Mouse (Mus musculus) layer of hippocampus, adult 11-12 months (tissue): ENCODE results near the gene Baz2b.
A peak's percentile ranks its signal among the peaks of the same experiment; 100 is the strongest.

Experiments
- DNase-seq: peaks from one replicate; pipeline ENCODE4 v3.0.0; 2022; ENCODE audit warnings: low spot score

Baz2b gene

DNA sequence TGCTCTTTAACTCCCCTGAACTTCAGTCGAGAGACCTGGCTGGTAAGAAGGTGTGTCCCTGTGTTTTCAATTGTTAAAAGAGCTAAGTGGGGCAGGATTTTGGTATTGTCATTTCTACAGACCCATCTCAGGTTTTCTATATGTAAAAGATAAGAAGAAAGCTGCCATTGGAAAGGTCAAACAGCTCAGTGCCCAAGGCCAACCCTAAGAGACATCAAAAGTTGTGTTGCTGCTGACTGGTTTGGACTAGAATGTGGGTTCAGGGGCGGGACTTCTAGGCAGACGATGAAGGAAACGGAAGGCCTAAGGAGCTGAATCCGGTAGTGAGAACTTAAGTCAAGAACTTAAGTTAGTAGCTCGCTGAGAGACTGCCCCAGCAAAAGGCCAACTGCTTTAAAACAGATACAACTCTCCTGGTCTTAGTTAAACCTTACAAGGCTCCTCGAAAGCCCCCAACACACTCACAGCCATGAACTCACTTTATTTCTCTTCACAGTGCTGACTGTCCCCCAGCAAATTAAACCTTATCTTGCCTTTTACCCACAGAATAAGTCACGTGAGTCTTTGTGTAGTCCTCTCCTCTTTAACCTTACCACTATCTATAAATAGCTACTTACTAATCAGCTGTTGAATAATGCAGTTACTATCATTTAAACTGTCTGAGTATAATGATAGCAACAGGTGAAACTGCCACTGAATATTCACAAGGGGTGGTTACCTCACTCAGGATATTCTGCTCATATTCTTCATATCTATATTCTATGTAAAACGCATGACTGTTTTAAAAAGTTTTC, 158.8 kb downstream of the Baz2b start:
- DNase-seq = no peak

DNA sequence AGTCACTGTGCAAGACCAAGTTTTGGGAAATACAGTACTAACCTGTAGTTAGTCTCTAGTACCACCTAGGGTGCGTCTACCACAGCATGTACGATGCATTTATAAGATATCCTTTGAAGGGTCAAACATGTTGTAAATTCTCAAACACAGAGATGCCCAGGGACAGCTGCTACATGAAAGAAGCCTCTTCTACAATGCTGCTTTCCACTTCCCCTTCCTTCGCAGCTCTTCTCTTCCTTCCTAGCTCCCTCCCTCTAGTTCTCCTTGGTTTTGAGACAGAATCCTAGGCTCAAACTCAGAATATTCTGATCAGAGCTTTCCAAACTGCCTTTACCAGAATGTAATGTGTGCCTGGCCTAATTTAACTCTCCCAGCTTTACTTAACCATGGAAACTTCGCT, 159.8 kb downstream of the Baz2b start:
- no peak for DNase-seq

GRCm38 (mm10) chr2:60049351-60049750, 160.3 kb downstream of the Baz2b start:
- DNase-seq = no peak

GRCm38 (mm10) chr2:60045995-60046394, 163.6 kb downstream of the Baz2b start:
- DNase-seq = no peak

GRCm38 (mm10) chr2:60044988-60045387, 164.7 kb downstream of the Baz2b start:
- DNase-seq = no peak

GRCm38 (mm10) chr2:60044540-60044939, 165.1 kb downstream of the Baz2b start:
- no peak for DNase-seq

- DNase-seq = no peak
Measured at GRCm38 (mm10) chr2:60042699-60043098, 166.9 kb downstream of the Baz2b start.

DNA sequence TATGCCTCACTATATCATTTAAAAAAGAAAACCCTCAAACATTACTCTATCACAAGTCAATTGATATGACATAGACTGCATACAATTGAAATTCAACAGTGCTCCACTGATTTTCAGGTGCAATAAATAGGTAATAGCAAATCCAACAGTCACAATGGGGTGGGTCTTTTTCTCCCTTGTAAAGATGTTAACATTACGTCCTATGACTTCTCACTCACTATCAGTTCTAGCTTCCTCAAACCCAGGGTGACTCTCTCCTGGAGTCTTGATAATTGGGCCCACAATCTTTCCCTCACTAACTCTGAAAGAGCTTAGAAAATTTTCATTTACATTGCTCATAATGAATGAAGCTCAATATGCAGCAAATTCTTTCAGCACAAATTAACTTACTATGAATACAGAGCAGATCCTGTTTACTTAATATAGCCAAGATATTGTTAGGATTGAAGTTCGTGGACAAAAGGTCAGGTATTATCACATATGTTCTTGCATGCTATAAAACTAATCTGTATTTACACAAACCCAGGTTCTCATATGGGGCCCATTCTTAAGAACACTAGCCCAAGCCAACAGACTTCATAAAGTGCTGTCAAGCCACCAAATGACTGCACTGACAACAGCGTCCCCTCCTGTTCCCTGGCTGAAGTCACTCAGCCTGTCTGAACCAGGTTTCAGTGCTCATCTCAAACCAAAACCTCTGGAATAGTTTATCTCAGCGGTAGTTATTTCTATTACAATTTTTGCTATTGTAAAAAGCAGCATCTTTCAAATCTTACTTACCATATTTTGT, 168.0 kb downstream of the Baz2b start:
- DNase-seq = no peak

DNA sequence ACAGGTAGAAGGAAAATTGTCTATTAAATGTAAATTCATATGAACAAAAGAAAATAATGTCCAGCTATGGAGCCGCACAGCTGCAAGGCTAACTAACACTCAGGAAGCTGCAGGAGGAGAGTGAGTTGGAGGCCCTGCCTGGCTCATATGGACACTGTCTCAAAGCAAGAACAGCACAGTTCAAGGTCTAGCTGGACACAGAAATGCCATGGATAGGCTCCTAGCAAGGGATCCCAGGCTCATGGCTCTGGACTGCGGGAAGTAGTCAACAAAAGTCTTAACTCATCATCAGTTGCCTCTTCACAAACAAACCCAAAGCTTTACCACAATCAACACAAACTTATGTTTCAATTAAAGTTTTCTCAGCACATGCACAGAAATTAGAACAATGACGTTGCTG, 169.5 kb downstream of the Baz2b start:
- DNase-seq = no peak

- DNase-seq = peak; percentile 40
Measured at GRCm38 (mm10) chr2:60037011-60037551, 172.6 kb downstream of the Baz2b start.

GRCm38 (mm10) chr2:60036361-60036760, 173.3 kb downstream of the Baz2b start:
- DNase-seq = no peak

- no peak for DNase-seq
Measured at GRCm38 (mm10) chr2:60030991-60031390, 178.6 kb downstream of the Baz2b start.

DNA sequence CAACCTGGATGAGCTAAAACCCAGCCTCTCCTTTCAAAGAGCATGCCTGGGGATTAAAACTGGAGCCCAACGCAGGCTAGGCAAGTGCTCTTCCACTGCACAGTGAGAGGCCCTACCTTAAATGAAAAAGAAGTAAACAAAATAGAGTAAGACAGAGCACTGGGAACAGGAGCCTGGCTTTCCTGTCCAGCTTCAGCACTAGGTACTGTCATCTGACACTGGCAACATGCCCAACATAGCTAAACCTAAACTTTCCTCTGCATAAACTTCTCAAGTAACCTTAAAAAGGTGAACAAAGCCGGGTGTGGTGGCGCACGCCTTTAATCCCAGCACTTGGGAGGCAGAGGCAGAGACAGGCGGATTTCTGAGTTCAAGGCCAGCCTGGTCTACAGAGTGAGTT, 180.6 kb downstream of the Baz2b start:
- DNase-seq = no peak

GRCm38 (mm10) chr2:60027166-60027565, 182.5 kb downstream of the Baz2b start:
- no peak for DNase-seq

DNA sequence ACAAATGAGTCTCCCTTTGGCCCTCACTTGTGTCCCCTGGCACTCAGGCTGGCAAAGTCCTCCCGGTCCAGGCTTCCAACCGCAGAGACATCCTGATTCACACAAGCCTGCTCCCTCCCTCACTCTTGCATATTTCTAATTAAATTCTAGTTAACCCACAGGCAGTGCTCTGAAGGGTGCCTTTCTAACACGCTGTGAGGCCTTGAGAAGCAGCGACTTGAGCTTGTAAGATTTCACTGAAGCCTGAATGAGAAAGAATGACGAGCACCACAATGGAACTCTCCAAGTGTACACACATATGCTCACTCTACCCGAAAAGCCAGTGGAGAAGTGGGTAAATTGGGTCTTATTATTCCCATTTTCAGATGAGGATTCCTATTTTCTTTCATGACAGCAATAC, 183.1 kb downstream of the Baz2b start:
- no peak for DNase-seq

DNA sequence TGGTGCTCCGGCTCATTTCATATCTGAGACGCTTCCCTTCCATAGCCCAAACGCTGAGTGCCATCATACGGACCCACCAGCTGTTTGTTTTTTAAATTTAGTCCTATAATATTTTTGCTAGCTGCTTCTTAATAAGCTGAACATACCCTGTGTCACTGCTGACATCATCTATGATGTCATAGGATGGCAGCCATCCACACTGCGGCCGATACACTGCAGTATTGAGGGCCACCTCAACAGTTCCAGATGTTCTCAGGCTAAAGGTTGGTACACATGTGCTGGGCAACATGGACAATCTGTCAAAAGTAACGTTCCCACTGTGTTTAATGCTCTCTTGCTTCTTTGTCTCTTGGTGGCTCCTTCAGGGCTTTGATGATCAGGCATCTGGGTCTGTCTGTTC, 185.9 kb downstream of the Baz2b start:
- DNase-seq = no peak

- DNase-seq = no peak
Measured at GRCm38 (mm10) chr2:60021556-60021955, 188.1 kb downstream of the Baz2b start.

DNA sequence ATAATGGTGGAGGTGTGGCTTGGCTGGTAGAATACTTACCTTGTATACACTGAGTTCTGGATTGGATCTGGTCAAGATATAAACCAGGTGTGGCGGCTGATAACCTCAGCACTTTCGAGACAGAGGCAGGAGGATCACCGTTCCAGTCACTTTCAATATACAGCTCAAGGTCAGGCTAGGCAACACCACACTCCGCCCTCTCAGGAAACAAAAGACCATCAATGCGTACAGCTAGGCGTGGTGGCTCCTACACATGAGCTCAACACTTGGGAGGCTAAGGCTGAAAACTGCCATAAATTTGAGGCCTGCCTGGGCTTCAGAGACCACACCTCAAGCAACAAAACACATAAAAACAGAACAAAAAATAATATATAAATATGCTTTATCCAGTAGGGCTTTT, 188.5 kb downstream of the Baz2b start:
- no peak for DNase-seq

- no peak for DNase-seq
Measured at GRCm38 (mm10) chr2:60019546-60020250, 189.9 kb downstream of the Baz2b start.

GRCm38 (mm10) chr2:60018875-60019501, 190.7 kb downstream of the Baz2b start:
- no peak for DNase-seq

GRCm38 (mm10) chr2:60011526-60011925, 198.1 kb downstream of the Baz2b start:
- DNase-seq = no peak

- DNase-seq = no peak
Measured at GRCm38 (mm10) chr2:60003665-60004045, 206.0 kb downstream of the Baz2b start.
